Mouse (Mus musculus) hindbrain, embryonic 13.5 days (tissue): Measurements from ENCODE around the gene Fcgr1. TPM values are rescaled to one million over a fixed set of nuclear protein-coding genes. Genes with fewer than 3 reads are reported as not detected.
"Not testable (repeated sequence)": the region's sequence is repeated elsewhere in the genome, so short reads cannot be mapped to it uniquely, and the experiment has no call there.

ENCODE experiments used
- ATAC-seq: fragments of 200-750 bp; cut with Nextera tagmentation; 2 replicates; pipeline ENCODE4 v1.8.0; 2017; ENCODE audit warnings: moderate TSS enrichment; ENCODE audit not compliant: low FRiP score
- H3K27ac ChIP-seq: fragments of 300-500 bp; sonication (generic); 2 replicates; pipeline ENCODE4 v1.5.1; 2015; ENCODE audit warnings: inconsistent platforms, mild to moderate bottlenecking, moderate library complexity
- H3K27me3 ChIP-seq: fragments of 300-500 bp; sonication (generic); 2 replicates; pipeline ENCODE4 v1.6.1; 2015; ENCODE audit warnings: mild to moderate bottlenecking, inconsistent platforms
- H3K36me3 ChIP-seq: fragments of 300-500 bp; sonication (generic); 2 replicates; pipeline ENCODE4 v1.6.1; 2015; ENCODE audit warnings: mild to moderate bottlenecking, inconsistent platforms
- H3K4me1 ChIP-seq: fragments of 300-500 bp; sonication (generic); replicated peaks from 2 replicates; pipeline ENCODE4 v1.6.1; 2015; ENCODE audit warnings: inconsistent platforms
- H3K4me2 ChIP-seq: fragments of 300-500 bp; sonication (generic); 2 replicates; pipeline ENCODE4 v1.6.1; 2015; ENCODE audit warnings: inconsistent platforms, mild to moderate bottlenecking, moderate library complexity
- H3K4me3 ChIP-seq: fragments of 300-500 bp; sonication (generic); 2 replicates; pipeline ENCODE4 v1.5.1; 2015; ENCODE audit warnings: mild to moderate bottlenecking, inconsistent platforms
- H3K9ac ChIP-seq: fragments of 300-500 bp; sonication (generic); 2 replicates; pipeline ENCODE4 v1.6.1; 2015; ENCODE audit warnings: mild to moderate bottlenecking, inconsistent platforms
- H3K9me3 ChIP-seq: fragments of 300-500 bp; sonication (generic); 2 replicates; pipeline ENCODE4 v1.6.1; 2016; ENCODE audit warnings: inconsistent platforms
- WGBS: fragments of 180-500 bp; shearing (Covaris S2); methylation state at CpG from one replicate; pipeline ENCODE4 v1.1.7; 2015; 5-methylcytosine and 5-hydroxymethylcytosine counted together
- polyA plus RNA-seq: library from polyadenylated mRNA; unstranded; fragments of >200 nt; fragmentation: Nextera tagmentation; extraction: Ambion mirVana; gene quantifications from 2 replicates; pipeline ENCODE4 v1.2.1, GENCODE M21; 2015

The Fcgr1 gene
- polyA plus RNA-seq, 1 experiment from 2014 or later: 1.5 TPM

DNA sequence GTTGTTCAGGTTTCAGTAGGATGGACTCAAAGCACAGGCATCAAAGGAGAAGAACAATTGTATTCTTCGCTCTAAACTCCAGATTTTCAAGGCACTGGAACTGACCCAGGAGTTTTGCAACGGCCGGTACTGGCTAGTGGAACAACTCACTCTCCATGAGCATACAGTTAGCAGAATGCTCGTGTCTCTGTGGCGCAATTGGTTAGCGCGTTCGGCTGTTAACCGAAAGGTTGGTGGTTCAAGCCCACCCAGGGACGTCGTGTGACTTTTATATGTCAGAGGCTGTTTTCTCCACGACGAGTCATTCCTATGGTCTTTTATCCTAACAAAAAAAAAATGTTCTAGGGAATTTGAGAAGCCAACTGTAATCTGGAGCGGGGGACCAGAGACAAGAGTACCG lies 28.1 kb upstream of the Fcgr1 start:
- Histone ChIP-seq H3K27me3 (peaks cover 53% of the 10 kb centered on the region), H3K4me2 (no peak overlapping the region), H3K27ac (no peak overlapping the region), H3K9me3 (no peaks in the 10 kb centered on the region), H3K36me3 (no peaks in the 10 kb centered on the region), H3K4me3 (no peak overlapping the region), H3K4me1 (no peaks in the 10 kb centered on the region), H3K9ac (no peak overlapping the region)
- ATAC-seq: no peak
- 11% methylated on average over 15 of the region's 15 CpGs for WGBS

- H3K4me3 ChIP-seq, ATAC-seq, H3K4me1 ChIP-seq, H3K9me3 ChIP-seq, H3K4me2 ChIP-seq, H3K36me3 ChIP-seq, H3K9ac ChIP-seq, H3K27ac ChIP-seq: not testable (repeated sequence)
- peaks cover 34% of the 10 kb centered on the region for H3K27me3 ChIP-seq
- WGBS: 97% methylated on average over 13 of the region's 13 CpGs
Observed at GRCm38 (mm10) chr3:96320003-96320402, 26.2 kb upstream of the Fcgr1 start.

DNA sequence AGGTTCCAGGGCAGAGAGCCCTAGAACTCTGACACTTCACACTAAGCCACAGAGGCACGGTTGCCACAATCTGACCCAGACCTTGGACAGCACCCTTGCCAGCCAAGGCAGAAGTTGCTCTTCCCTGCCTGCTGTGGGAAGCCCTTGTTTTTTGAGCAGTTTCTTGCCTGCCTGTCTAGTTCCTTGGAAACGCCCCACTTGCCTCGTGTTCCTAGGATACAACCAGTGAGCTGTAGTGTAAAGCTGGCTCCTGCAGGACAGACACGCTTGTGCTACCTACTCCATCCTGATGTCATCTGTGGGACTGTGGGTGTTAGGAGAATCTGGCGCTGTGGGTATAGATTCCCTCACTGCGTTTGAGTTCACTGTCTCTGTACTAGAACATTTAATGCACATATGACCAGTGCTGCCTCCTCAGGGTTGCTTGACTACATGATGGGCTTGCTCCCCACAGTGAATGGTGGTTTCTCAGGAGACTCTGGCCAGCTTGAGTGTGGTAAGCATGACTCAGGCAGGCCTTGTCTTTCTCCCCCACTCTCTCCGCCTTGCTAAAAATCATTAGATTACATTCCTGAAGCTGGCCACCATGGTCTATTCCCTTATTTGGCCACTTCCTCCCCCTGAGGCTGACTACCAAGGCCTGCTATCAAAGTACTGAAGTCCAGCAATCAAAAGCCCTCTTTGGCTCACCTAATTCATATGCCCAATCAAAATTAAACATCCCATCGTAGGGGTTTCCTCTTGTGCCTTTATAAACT lies 18.8 kb upstream of the Fcgr1 start:
- Histone ChIP-seq H3K36me3 (no peaks in the 10 kb centered on the region), H3K4me3 (no peak overlapping the region), H3K4me2 (no peak overlapping the region), H3K27ac (no peak overlapping the region), H3K9me3 (no peaks in the 10 kb centered on the region), H3K9ac (no peak overlapping the region), H3K27me3 (no peaks in the 10 kb centered on the region; the same call in 1 of the 2 replicates), H3K4me1 (no peaks in the 10 kb centered on the region)
- ATAC-seq: no peak
- WGBS: 61% methylated on average over 8 of the region's 8 CpGs

GRCm38 (mm10) chr3:96309441-96309840 lies 15.7 kb upstream of the Fcgr1 start:
- H3K9me3 ChIP-seq: no peaks in the 10 kb centered on the region
- H3K4me2 ChIP-seq: no peak overlapping the region
- H3K27ac ChIP-seq: no peak overlapping the region
- H3K9ac ChIP-seq: no peak overlapping the region
- no peaks in the 10 kb centered on the region for H3K36me3 ChIP-seq
- 69% methylated on average over 3 of the region's 3 CpGs for WGBS
- ATAC-seq: no peak
- no peak overlapping the region for H3K4me3 ChIP-seq
- H3K4me1 ChIP-seq: no peaks in the 10 kb centered on the region
- no peaks in the 10 kb centered on the region; the same call in 1 of the 2 replicates for H3K27me3 ChIP-seq

DNA sequence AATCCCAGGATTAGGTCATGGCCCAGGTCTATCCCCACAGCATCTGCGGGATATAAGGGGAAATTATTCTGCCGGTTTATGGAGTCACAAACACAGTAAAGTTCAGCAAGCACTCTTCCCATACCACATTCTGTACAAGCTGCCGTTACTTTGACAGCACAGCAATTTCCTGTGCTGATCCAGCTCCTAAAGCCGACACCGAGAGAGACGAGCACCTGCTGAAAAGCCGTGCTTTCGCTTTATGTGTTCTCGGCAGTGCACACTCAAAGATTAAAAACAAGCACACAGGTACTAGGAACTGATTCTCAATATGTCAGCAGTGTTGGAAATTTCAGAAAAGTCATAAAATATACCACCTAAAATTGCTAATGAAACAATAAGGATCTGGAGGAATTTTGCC lies 12.7 kb upstream of the Fcgr1 start:
- H3K4me3 ChIP-seq: no peak overlapping the region
- H3K27ac ChIP-seq: no peak overlapping the region
- H3K9me3 ChIP-seq: no peaks in the 10 kb centered on the region
- no peak for ATAC-seq
- H3K4me2 ChIP-seq: no peak overlapping the region
- H3K9ac ChIP-seq: no peak overlapping the region
- H3K4me1 ChIP-seq: no peaks in the 10 kb centered on the region
- peaks cover 5% of the 10 kb centered on the region; the same call in 1 of the 2 replicates for H3K27me3 ChIP-seq
- no peaks in the 10 kb centered on the region for H3K36me3 ChIP-seq
- 88% methylated on average over 9 of the region's 9 CpGs for WGBS

DNA sequence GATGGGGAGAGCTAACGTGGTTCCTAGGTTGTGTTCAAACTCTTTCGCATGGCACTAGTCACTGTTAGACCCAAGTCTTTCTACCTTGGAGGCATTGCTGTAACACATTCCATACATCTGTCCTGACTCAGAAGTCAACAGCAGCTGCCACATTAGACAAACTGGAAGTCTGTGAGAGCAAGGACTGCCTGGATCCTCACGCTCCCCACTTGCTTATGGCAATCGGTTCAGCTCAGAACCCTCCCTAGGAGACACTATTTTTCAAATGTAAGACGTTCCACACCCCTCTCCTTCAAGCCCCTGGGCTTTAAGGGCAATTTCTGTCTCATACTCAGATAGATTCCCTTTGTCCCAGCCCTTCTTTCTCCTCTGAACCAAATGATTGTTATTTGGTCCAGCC lies 8.3 kb upstream of the Fcgr1 start:
- no peak for ATAC-seq
- no peak overlapping the region for H3K27ac ChIP-seq
- no peak overlapping the region for H3K4me2 ChIP-seq
- no peaks in the 10 kb centered on the region for H3K9me3 ChIP-seq
- no peak overlapping the region for H3K4me3 ChIP-seq
- no peaks in the 10 kb centered on the region for H3K4me1 ChIP-seq
- peaks cover 7% of the 10 kb centered on the region; the same call in 1 of the 2 replicates for H3K27me3 ChIP-seq
- WGBS: 86% methylated on average over 5 of the region's 5 CpGs
- no peaks in the 10 kb centered on the region for H3K36me3 ChIP-seq
- H3K9ac ChIP-seq: no peak overlapping the region

DNA sequence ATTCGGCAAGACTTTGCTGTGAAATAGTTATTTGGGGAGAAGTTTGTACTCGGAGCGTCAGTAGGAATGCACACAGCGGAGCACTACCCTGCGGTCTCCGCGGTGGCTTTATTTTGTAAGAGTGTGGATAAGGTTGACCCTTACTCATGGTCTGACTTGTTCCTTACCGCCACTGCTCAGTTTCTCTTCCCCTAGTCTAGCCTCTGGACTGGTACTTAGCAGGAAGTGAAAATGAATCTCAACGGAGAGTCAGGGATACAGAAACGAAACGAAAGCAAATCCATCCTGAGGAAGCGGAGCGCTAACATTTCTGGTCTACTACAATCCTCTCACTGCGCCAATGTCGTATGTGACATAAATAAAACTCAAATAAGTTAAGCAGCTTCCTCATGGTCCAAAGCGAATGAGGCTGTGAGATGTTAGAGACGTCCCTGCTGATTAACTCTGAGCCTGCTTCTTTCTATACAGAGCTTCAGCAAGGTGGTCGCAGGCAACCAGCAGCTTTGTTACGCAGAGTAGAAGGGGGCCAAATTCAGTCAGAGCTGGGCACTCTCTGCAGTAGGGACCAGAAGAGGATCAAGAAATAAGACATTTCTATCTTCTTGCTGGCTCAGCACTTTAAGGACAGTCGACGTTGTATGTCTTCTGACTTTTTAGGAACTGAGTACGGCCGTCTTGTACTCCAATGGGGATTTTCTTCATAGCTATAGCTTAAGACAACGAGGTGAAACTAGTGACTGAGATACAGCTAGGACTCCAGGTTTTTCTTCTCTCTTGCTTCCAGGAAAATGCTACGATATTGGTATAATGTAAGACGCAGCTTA lies 7.1 kb upstream of the Fcgr1 start:
- WGBS: 79% methylated on average over 26 of the region's 26 CpGs
- H3K27me3 ChIP-seq: peaks cover 7% of the 10 kb centered on the region; the same call in 1 of the 2 replicates
- H3K4me1 ChIP-seq: no peaks in the 10 kb centered on the region
- no peaks in the 10 kb centered on the region for H3K36me3 ChIP-seq
- no peak overlapping the region for H3K27ac ChIP-seq
- no peak overlapping the region for H3K9ac ChIP-seq
- H3K9me3 ChIP-seq: no peaks in the 10 kb centered on the region
- H3K4me2 ChIP-seq: no peak overlapping the region
- no peak for ATAC-seq
- no peak overlapping the region for H3K4me3 ChIP-seq

DNA sequence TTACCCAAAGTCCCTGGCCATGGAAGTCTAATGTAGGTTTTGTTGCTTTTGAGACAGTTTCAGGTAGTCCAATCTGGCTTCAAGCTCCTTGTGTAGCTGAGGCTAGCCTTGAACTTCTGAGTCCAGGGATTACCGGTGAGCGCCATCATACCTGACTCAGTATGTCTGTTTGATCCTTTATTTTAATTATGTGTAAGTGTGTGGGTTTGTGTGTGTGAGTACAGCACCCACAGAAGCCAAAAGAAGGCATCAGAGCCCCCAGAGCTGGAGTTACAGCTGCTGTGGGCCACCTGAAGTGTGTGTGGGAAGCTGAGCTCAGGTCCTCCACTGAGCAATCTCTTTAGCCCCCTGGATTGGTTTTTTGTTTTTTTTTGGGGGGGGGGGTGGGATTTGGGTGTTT lies 5.8 kb upstream of the Fcgr1 start:
- no peak overlapping the region for H3K27ac ChIP-seq
- H3K9ac ChIP-seq: no peak overlapping the region
- no peaks in the 10 kb centered on the region for H3K36me3 ChIP-seq
- 96% methylated on average over 2 of the region's 2 CpGs for WGBS
- H3K9me3 ChIP-seq: peaks cover 7% of the 10 kb centered on the region; the same call in 1 of the 2 replicates
- H3K4me3 ChIP-seq: no peak overlapping the region
- H3K4me1 ChIP-seq: no peaks in the 10 kb centered on the region
- H3K27me3 ChIP-seq: peaks cover 7% of the 10 kb centered on the region; the same call in 1 of the 2 replicates
- H3K4me2 ChIP-seq: no peak overlapping the region
- no peak for ATAC-seq

DNA sequence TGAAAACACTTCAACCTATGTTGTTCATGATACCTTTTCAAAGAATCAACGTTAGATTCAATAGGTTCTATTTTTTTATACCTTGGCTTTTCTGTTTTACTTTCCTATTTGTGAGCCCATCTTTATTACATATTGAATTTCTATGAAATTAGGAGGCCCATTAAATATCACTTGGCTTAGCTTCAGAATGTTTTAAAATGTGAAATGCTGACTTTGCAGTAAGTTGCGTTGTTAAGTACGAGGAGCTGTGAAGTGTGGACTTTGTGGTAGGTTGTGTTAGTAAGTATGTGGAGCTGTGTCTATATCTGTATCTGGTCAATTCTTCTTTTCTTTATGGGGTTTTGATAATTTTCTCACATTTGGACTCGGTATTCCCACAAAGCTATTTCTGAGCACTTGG lies 4.6 kb upstream of the Fcgr1 start:
- no peak for ATAC-seq
- H3K36me3 ChIP-seq: no peaks in the 10 kb centered on the region
- 89% methylated on average over 4 of the region's 4 CpGs for WGBS
- no peak overlapping the region for H3K4me3 ChIP-seq
- no peak overlapping the region for H3K9ac ChIP-seq
- H3K4me1 ChIP-seq: no peaks in the 10 kb centered on the region
- no peak overlapping the region for H3K4me2 ChIP-seq
- H3K27me3 ChIP-seq: peaks cover 7% of the 10 kb centered on the region; the same call in 1 of the 2 replicates
- peaks cover 7% of the 10 kb centered on the region; the same call in 1 of the 2 replicates for H3K9me3 ChIP-seq
- H3K27ac ChIP-seq: no peak overlapping the region

- no peaks in the 10 kb centered on the region for H3K4me1 ChIP-seq
- H3K9me3 ChIP-seq: peaks cover 7% of the 10 kb centered on the region; the same call in 1 of the 2 replicates
- no peaks in the 10 kb centered on the region for H3K27me3 ChIP-seq
- no peak for ATAC-seq
- no peaks in the 10 kb centered on the region for H3K36me3 ChIP-seq
- no peak overlapping the region for H3K27ac ChIP-seq
- H3K9ac ChIP-seq: no peak overlapping the region
- H3K4me3 ChIP-seq: no peak overlapping the region
- no peak overlapping the region for H3K4me2 ChIP-seq
- 66% methylated on average over 5 of the region's 5 CpGs for WGBS
Observed at GRCm38 (mm10) chr3:96293368-96293767, 401 bp downstream of the Fcgr1 start.

DNA sequence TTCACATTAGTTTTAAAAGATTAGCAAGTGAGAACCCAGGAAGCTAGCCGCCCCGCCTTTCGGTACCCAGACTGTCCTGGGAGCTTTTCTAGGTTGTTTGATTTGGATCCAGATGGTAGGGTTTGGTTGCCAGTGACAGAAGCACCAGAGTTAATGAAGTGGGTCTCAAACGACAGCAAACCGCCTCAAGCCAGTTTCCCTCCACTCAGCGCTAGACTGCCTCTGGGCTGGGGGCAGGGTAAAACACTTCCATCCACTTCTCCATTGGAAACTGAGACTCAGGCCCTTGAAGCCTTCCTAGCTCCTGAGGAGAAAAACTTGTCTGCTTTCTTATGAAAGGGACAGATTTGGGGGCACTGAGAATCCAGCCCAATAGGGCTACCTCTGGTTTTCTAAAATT lies 1.1 kb downstream of the Fcgr1 start:
- Histone ChIP-seq H3K9ac (no peak overlapping the region; the same call in 1 of the 2 replicates), H3K4me2 (no peak overlapping the region), H3K4me3 (no peak overlapping the region), H3K9me3 (peaks cover 7% of the 10 kb centered on the region; the same call in 1 of the 2 replicates), H3K27ac (no peak overlapping the region), H3K36me3 (no peaks in the 10 kb centered on the region), H3K27me3 (no peaks in the 10 kb centered on the region), H3K4me1 (no peaks in the 10 kb centered on the region)
- ATAC-seq: no peak
- WGBS: 67% methylated on average over 6 of the region's 6 CpGs

DNA sequence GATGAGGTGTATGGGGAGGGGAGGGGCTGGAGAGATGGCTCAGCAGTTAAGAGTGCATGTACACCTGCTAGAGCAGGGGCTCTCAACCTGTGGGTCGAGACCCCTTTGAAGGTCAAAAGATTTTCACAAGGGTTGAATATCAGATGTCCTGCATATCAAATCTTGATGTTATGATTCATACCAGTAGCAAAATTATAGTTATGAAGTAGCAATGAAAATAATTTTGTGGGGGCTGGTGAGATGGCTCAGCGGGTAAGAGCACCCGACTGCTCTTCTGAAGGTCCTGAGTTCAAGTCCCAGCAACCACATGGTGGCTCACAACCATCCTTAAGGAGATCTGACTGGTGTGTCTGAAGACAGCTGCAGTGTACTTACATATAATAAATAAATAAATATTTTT lies 3.0 kb downstream of the Fcgr1 start:
- H3K9me3 ChIP-seq, H3K27ac ChIP-seq, ATAC-seq, H3K36me3 ChIP-seq, H3K9ac ChIP-seq, H3K4me3 ChIP-seq, H3K4me1 ChIP-seq, H3K4me2 ChIP-seq: not testable (repeated sequence)
- 94% methylated on average over 3 of the region's 3 CpGs for WGBS
- peaks cover 11% of the 10 kb centered on the region for H3K27me3 ChIP-seq
